Mouse (Mus musculus) neural tube, embryonic 11.5 days (tissue): ENCODE results near the gene Dusp28. TPM values are rescaled to one million over a fixed set of nuclear protein-coding genes. Genes with fewer than 3 reads are reported as not detected.

ENCODE experiments used
- ATAC-seq: fragments of 200-750 bp; cut with Nextera tagmentation; 2 replicates; pipeline ENCODE4 v1.8.0; 2017; ENCODE audit warnings: moderate number of reproducible peaks, mild to moderate bottlenecking, moderate TSS enrichment, moderate library complexity; ENCODE audit not compliant: insufficient read depth, low FRiP score, low TSS enrichment
- DNase-seq: peaks from one replicate; pipeline ENCODE4 v3.0.0-alpha.2; 2015; ENCODE audit warnings: low spot score
- H3K27ac ChIP-seq: fragments of 300-500 bp; sonication (generic); 2 replicates; pipeline ENCODE4 v1.5.1; 2014; ENCODE audit warnings: low read depth, mild to moderate bottlenecking, low read length
- H3K27me3 ChIP-seq: fragments of 300-500 bp; sonication (generic); 2 replicates; pipeline ENCODE4 v1.6.1; 2014; ENCODE audit warnings: mild to moderate bottlenecking, low read length, mixed read lengths; ENCODE audit not compliant: control insufficient read depth, insufficient read depth
- H3K36me3 ChIP-seq: fragments of 300-500 bp; sonication (generic); 2 replicates; pipeline ENCODE4 v1.6.1; 2014; ENCODE audit warnings: mild to moderate bottlenecking, low read length, moderate library complexity, mixed read lengths; ENCODE audit not compliant: control insufficient read depth, insufficient read depth
- H3K4me1 ChIP-seq: fragments of 300-500 bp; sonication (generic); 2 replicates; pipeline ENCODE4 v1.6.1; 2014; ENCODE audit warnings: low read length, mixed read lengths; ENCODE audit not compliant: control insufficient read depth, insufficient read depth
- H3K4me2 ChIP-seq: fragments of 300-500 bp; sonication (generic); 2 replicates; pipeline ENCODE4 v1.6.1; 2014; ENCODE audit warnings: low read depth, mild to moderate bottlenecking, moderate library complexity
- H3K4me3 ChIP-seq: fragments of 300-500 bp; sonication (generic); 2 replicates; pipeline ENCODE4 v1.5.1; 2014; ENCODE audit warnings: low read depth, low read length
- H3K9ac ChIP-seq: fragments of 300-500 bp; sonication (generic); 2 replicates; pipeline ENCODE4 v1.6.1; 2014; ENCODE audit warnings: mild to moderate bottlenecking, low read length
- H3K9me3 ChIP-seq: fragments of 300-500 bp; sonication (generic); 2 replicates; pipeline ENCODE4 v1.6.1; 2016; ENCODE audit warnings: low read length; ENCODE audit not compliant: control insufficient read depth
- WGBS: fragments of 180-500 bp; shearing (Covaris S2); extraction: QIAGEN DNeasy Blood & Tissue Kit; methylation state at CpG from one replicate; pipeline ENCODE4 v1.1.7; 2014; 5-methylcytosine and 5-hydroxymethylcytosine counted together
- polyA plus RNA-seq: library from polyadenylated mRNA; unstranded; fragments of >200 nt; fragmentation: Nextera tagmentation; extraction: Ambion mirVana; gene quantifications from 2 replicates; pipeline ENCODE4 v1.2.1, GENCODE M21; 2014

Gene Dusp28
- polyA plus RNA-seq = 8.6 and 9.4 TPM in 2 replicates

GRCm38 (mm10) chr1:92906779-92907631, at the start of gene Dusp28:
Gene Dusp28, plus strand, starts transcription at chr1:92906981.
- no peaks in the 10 kb centered on the region for H3K36me3 ChIP-seq

GRCm38 (mm10) chr1:92861503-92861902, 45.3 kb upstream of the Dusp28 start:
- Histone ChIP-seq H3K27me3 (no peaks in the 10 kb centered on the region), H3K36me3 (peaks cover 15% of the 10 kb centered on the region), H3K9me3 (no peaks in the 10 kb centered on the region), H3K4me3 (no peak overlapping the region), H3K27ac (no peak overlapping the region), H3K4me1 (no peaks in the 10 kb centered on the region), H3K4me2 (no peak overlapping the region), H3K9ac (no peak overlapping the region)
- DNase-seq = no peak
- 83% methylated on average over 6 of the region's 6 CpGs for WGBS
- ATAC-seq = no peak

More at GRCm38 (mm10) chr1:92906779-92907631, at the start of gene Dusp28:
- no peaks in the 10 kb centered on the region for H3K9me3 ChIP-seq
- H3K4me1 ChIP-seq = peaks cover 23% of the 10 kb centered on the region
- DNase-seq (peak; percentile 90), ATAC-seq (peak; percentile 86)
- WGBS = under 1% methylated on average over 81 of the region's 81 CpGs
- peak within 1 kb of the TSS; percentile 75 for H3K9ac ChIP-seq
- peak within 1 kb of the TSS; percentile 78 for H3K4me3 ChIP-seq
- peak within 1 kb of the TSS; percentile 74; the same call in 1 of the 2 replicates for H3K27ac ChIP-seq
- H3K27me3 ChIP-seq = no peaks in the 10 kb centered on the region
- H3K4me2 ChIP-seq = peak within 1 kb of the TSS; percentile 68

GRCm38 (mm10) chr1:92863268-92863667, 43.5 kb upstream of the Dusp28 start:
- H3K4me1 ChIP-seq = no peaks in the 10 kb centered on the region
- H3K9me3 ChIP-seq = no peaks in the 10 kb centered on the region
- no peaks in the 10 kb centered on the region for H3K27me3 ChIP-seq
- H3K27ac ChIP-seq = no peak overlapping the region
- no peak for DNase-seq
- no peak overlapping the region for H3K4me3 ChIP-seq
- H3K36me3 ChIP-seq = peaks cover 4% of the 10 kb centered on the region; the same call in 1 of the 2 replicates
- WGBS = 84% methylated on average over 4 of the region's 4 CpGs
- no peak overlapping the region for H3K4me2 ChIP-seq
- no peak overlapping the region for H3K9ac ChIP-seq
- ATAC-seq = no peak

- no peak overlapping the region for H3K27ac ChIP-seq
- no peaks in the 10 kb centered on the region for H3K9me3 ChIP-seq
- no peak overlapping the region for H3K9ac ChIP-seq
- no peaks in the 10 kb centered on the region for H3K36me3 ChIP-seq
- 65% methylated on average over 2 of the region's 2 CpGs for WGBS
- no peak for ATAC-seq
- no peaks in the 10 kb centered on the region for H3K4me1 ChIP-seq
- H3K27me3 ChIP-seq = no peaks in the 10 kb centered on the region
- no peak overlapping the region for H3K4me2 ChIP-seq
- H3K4me3 ChIP-seq = no peak overlapping the region
- DNase-seq = no peak
These were observed 40.6 kb upstream of the Dusp28 start for GRCm38 (mm10) chr1:92866170-92866569.

- no peak for ATAC-seq
- Histone ChIP-seq H3K27me3 (no peaks in the 10 kb centered on the region), H3K4me3 (no peak overlapping the region), H3K36me3 (no peaks in the 10 kb centered on the region), H3K4me2 (no peak overlapping the region), H3K27ac (no peak overlapping the region), H3K9ac (no peak overlapping the region), H3K4me1 (no peaks in the 10 kb centered on the region), H3K9me3 (no peaks in the 10 kb centered on the region)
- 74% methylated on average over 2 of the region's 2 CpGs for WGBS
- no peak for DNase-seq
These were observed 36.8 kb upstream of the Dusp28 start for GRCm38 (mm10) chr1:92869985-92870384.

GRCm38 (mm10) chr1:92872666-92873065, 34.1 kb upstream of the Dusp28 start:
- no peak for DNase-seq
- no peak overlapping the region for H3K9ac ChIP-seq
- H3K27ac ChIP-seq = no peak overlapping the region
- no peaks in the 10 kb centered on the region for H3K36me3 ChIP-seq
- no peaks in the 10 kb centered on the region for H3K9me3 ChIP-seq
- no peak overlapping the region for H3K4me3 ChIP-seq
- 83% methylated on average over 7 of the region's 7 CpGs for WGBS
- no peaks in the 10 kb centered on the region for H3K4me1 ChIP-seq
- ATAC-seq = no peak
- no peak overlapping the region for H3K4me2 ChIP-seq
- no peaks in the 10 kb centered on the region for H3K27me3 ChIP-seq

GRCm38 (mm10) chr1:92874011-92874410, 32.8 kb upstream of the Dusp28 start:
- 81% methylated on average over 3 of the region's 3 CpGs for WGBS

GRCm38 (mm10) chr1:92875360-92876111, 31.2 kb upstream of the Dusp28 start:
- H3K9me3 ChIP-seq = no peaks in the 10 kb centered on the region
- ATAC-seq = no peak
- DNase-seq = no peak

More at GRCm38 (mm10) chr1:92874011-92874410, 32.8 kb upstream of the Dusp28 start:
- no peak for DNase-seq
- Histone ChIP-seq H3K4me1 (no peaks in the 10 kb centered on the region), H3K27me3 (no peaks in the 10 kb centered on the region), H3K4me3 (no peak overlapping the region), H3K27ac (no peak overlapping the region), H3K9ac (no peak overlapping the region), H3K36me3 (no peaks in the 10 kb centered on the region), H3K4me2 (no peak overlapping the region), H3K9me3 (no peaks in the 10 kb centered on the region)
- no peak for ATAC-seq

More at GRCm38 (mm10) chr1:92875360-92876111, 31.2 kb upstream of the Dusp28 start:
- Histone ChIP-seq H3K4me1 (no peaks in the 10 kb centered on the region), H3K27ac (no peak overlapping the region), H3K4me2 (no peak overlapping the region), H3K4me3 (no peak overlapping the region), H3K9ac (no peak overlapping the region), H3K36me3 (no peaks in the 10 kb centered on the region), H3K27me3 (no peaks in the 10 kb centered on the region)
- 83% methylated on average over 8 of the region's 8 CpGs for WGBS
